Mouse (Mus musculus): Measurements from ENCODE around the gene Hacd4. TPM values are rescaled to one million over a fixed set of nuclear protein-coding genes. Genes with fewer than 3 reads are reported as not detected.

Gene Hacd4
- polyA plus RNA-seq, 1 experiment from 2014 or later = 3.8 TPM

GRCm38 (mm10) chr4:88439669-88440123 is 968 bp upstream of the Hacd4 start:
- DNase-seq (no peak), ATAC-seq (ENCODE audit: low FRiP score, low TSS enrichment) (no peak)
- Histone ChIP-seq H3K4me2 (ENCODE audit: low read length) (no peak overlapping the region), H3K27ac (replicated peaks; ENCODE audit: low read depth, low read length) (no peak overlapping the region), H3K4me3 (replicated peaks; ENCODE audit: low read depth, low read length) (no peak overlapping the region), H3K4me1 (ENCODE audit: control insufficient read depth, insufficient read depth, low read length) (0 out of 2 replicates have a peak, but pooled peaks cover 5% of the 10 kb centered on the region), H3K9me3 (ENCODE audit: control insufficient read depth, low read length) (no peaks in the 10 kb centered on the region), H3K36me3 (ENCODE audit: control insufficient read depth, insufficient read depth, low read length) (no peaks in the 10 kb centered on the region), H3K27me3 (ENCODE audit: control insufficient read depth, insufficient read depth, low read length) (no peaks in the 10 kb centered on the region), H3K9ac (replicated peaks; ENCODE audit: low read length) (no peak overlapping the region)
- 80% methylated on average over 6 of the region's 6 CpGs for WGBS

- H3K9me3 ChIP-seq (ENCODE audit: control insufficient read depth, low read length) = no peaks in the 10 kb centered on the region
- peak overlapping the region; percentile 52 for H3K9ac ChIP-seq (replicated peaks; ENCODE audit: low read length)
- no peaks in the 10 kb centered on the region for H3K27me3 ChIP-seq (ENCODE audit: control insufficient read depth, insufficient read depth, low read length)
- no peak overlapping the region for H3K27ac ChIP-seq (replicated peaks; ENCODE audit: low read depth, low read length)
- H3K4me2 ChIP-seq (ENCODE audit: low read length) = peak overlapping the region; percentile 65
- DNase-seq (no peak), ATAC-seq (ENCODE audit: low FRiP score, low TSS enrichment) (no peak)
- 7% methylated on average over 4 of the region's 4 CpGs for WGBS
- H3K36me3 ChIP-seq (ENCODE audit: control insufficient read depth, insufficient read depth, low read length) = no peaks in the 10 kb centered on the region
- H3K4me1 ChIP-seq (ENCODE audit: control insufficient read depth, insufficient read depth, low read length) = 0 out of 2 replicates have a peak, but pooled peaks cover 5% of the 10 kb centered on the region
- peak overlapping the region; percentile 31 for H3K4me3 ChIP-seq (replicated peaks; ENCODE audit: low read depth, low read length)
These were observed 232 bp upstream of the Hacd4 start for GRCm38 (mm10) chr4:88438990-88439329.

GRCm38 (mm10) chr4:88437917-88438316 is 811 bp downstream of the Hacd4 start:
- Histone ChIP-seq H3K36me3 (ENCODE audit: control insufficient read depth, insufficient read depth, low read length) (no peaks in the 10 kb centered on the region), H3K27me3 (ENCODE audit: control insufficient read depth, insufficient read depth, low read length) (no peaks in the 10 kb centered on the region), H3K9ac (replicated peaks; ENCODE audit: low read length) (no peak overlapping the region), H3K4me1 (ENCODE audit: control insufficient read depth, insufficient read depth, low read length) (0 out of 2 replicates have a peak, but pooled peaks cover 5% of the 10 kb centered on the region), H3K4me2 (ENCODE audit: low read length) (no peak overlapping the region), H3K9me3 (ENCODE audit: control insufficient read depth, low read length) (no peaks in the 10 kb centered on the region), H3K27ac (replicated peaks; ENCODE audit: low read depth, low read length) (no peak overlapping the region), H3K4me3 (replicated peaks; ENCODE audit: low read depth, low read length) (no peak overlapping the region)
- 58% methylated on average over 2 of the region's 2 CpGs for WGBS
- ATAC-seq (ENCODE audit: low FRiP score, low TSS enrichment) = no peak
- DNase-seq = no peak

GRCm38 (mm10) chr4:88437166-88437565 is 1.6 kb downstream of the Hacd4 start:
- Histone ChIP-seq H3K4me1 (ENCODE audit: control insufficient read depth, insufficient read depth, low read length) (0 out of 2 replicates have a peak, but pooled peaks cover 5% of the 10 kb centered on the region), H3K9ac (replicated peaks; ENCODE audit: low read length) (no peak overlapping the region), H3K9me3 (ENCODE audit: control insufficient read depth, low read length) (no peaks in the 10 kb centered on the region), H3K27ac (replicated peaks; ENCODE audit: low read depth, low read length) (no peak overlapping the region), H3K4me2 (ENCODE audit: low read length) (no peak overlapping the region), H3K4me3 (replicated peaks; ENCODE audit: low read depth, low read length) (no peak overlapping the region), H3K36me3 (ENCODE audit: control insufficient read depth, insufficient read depth, low read length) (no peaks in the 10 kb centered on the region), H3K27me3 (ENCODE audit: control insufficient read depth, insufficient read depth, low read length) (no peaks in the 10 kb centered on the region)
- no peak for DNase-seq
- WGBS = 89% methylated on average over 3 of the region's 3 CpGs
- no peak for ATAC-seq (ENCODE audit: low FRiP score, low TSS enrichment)

GRCm38 (mm10) chr4:88436593-88437165 is 2.0 kb downstream of the Hacd4 start:
- no peak overlapping the region for H3K9ac ChIP-seq (replicated peaks; ENCODE audit: low read length)
- 0 out of 2 replicates have a peak, but pooled peaks cover 5% of the 10 kb centered on the region for H3K4me1 ChIP-seq (ENCODE audit: control insufficient read depth, insufficient read depth, low read length)
- ATAC-seq (ENCODE audit: low FRiP score, low TSS enrichment) (no peak), DNase-seq (no peak)
- H3K36me3 ChIP-seq (ENCODE audit: control insufficient read depth, insufficient read depth, low read length) = no peaks in the 10 kb centered on the region
- H3K9me3 ChIP-seq (ENCODE audit: control insufficient read depth, low read length) = no peaks in the 10 kb centered on the region
- H3K27ac ChIP-seq (replicated peaks; ENCODE audit: low read depth, low read length) = no peak overlapping the region
- no peak overlapping the region for H3K4me3 ChIP-seq (replicated peaks; ENCODE audit: low read depth, low read length)
- H3K4me2 ChIP-seq (ENCODE audit: low read length) = no peak overlapping the region
- 94% methylated on average over 6 of the region's 6 CpGs for WGBS
- H3K27me3 ChIP-seq (ENCODE audit: control insufficient read depth, insufficient read depth, low read length) = no peaks in the 10 kb centered on the region

- ATAC-seq (ENCODE audit: low FRiP score, low TSS enrichment) (no peak), DNase-seq (no peak)
- H3K4me1 ChIP-seq (ENCODE audit: control insufficient read depth, insufficient read depth, low read length) = no peaks in the 10 kb centered on the region
- WGBS = 85% methylated on average over 8 of the region's 8 CpGs
- no peak overlapping the region for H3K27ac ChIP-seq (replicated peaks; ENCODE audit: low read depth, low read length)
- no peaks in the 10 kb centered on the region for H3K27me3 ChIP-seq (ENCODE audit: control insufficient read depth, insufficient read depth, low read length)
- H3K9me3 ChIP-seq (ENCODE audit: control insufficient read depth, low read length) = no peaks in the 10 kb centered on the region
- no peak overlapping the region for H3K4me2 ChIP-seq (ENCODE audit: low read length)
- H3K36me3 ChIP-seq (ENCODE audit: control insufficient read depth, insufficient read depth, low read length) = no peaks in the 10 kb centered on the region
- H3K4me3 ChIP-seq (replicated peaks; ENCODE audit: low read depth, low read length) = no peak overlapping the region
- H3K9ac ChIP-seq (replicated peaks; ENCODE audit: low read length) = no peak overlapping the region
These were observed 6.2 kb downstream of the Hacd4 start for GRCm38 (mm10) chr4:88432412-88433024.

GRCm38 (mm10) chr4:88427630-88428239 is 11.0 kb downstream of the Hacd4 start:
- Histone ChIP-seq H3K27me3 (ENCODE audit: control insufficient read depth, insufficient read depth, low read length) (no peaks in the 10 kb centered on the region), H3K4me2 (ENCODE audit: low read length) (no peak overlapping the region), H3K9me3 (ENCODE audit: control insufficient read depth, low read length) (no peaks in the 10 kb centered on the region), H3K27ac (replicated peaks; ENCODE audit: low read depth, low read length) (no peak overlapping the region), H3K4me1 (ENCODE audit: control insufficient read depth, insufficient read depth, low read length) (no peaks in the 10 kb centered on the region), H3K4me3 (replicated peaks; ENCODE audit: low read depth, low read length) (no peak overlapping the region), H3K9ac (replicated peaks; ENCODE audit: low read length) (no peak overlapping the region), H3K36me3 (ENCODE audit: control insufficient read depth, insufficient read depth, low read length) (no peaks in the 10 kb centered on the region)
- DNase-seq (no peak), ATAC-seq (ENCODE audit: low FRiP score, low TSS enrichment) (no peak)
- WGBS = 83% methylated on average over 2 of the region's 2 CpGs

GRCm38 (mm10) chr4:88424563-88424962 is 14.2 kb downstream of the Hacd4 start:
- no peak overlapping the region for H3K4me2 ChIP-seq (ENCODE audit: low read length)
- DNase-seq (no peak), ATAC-seq (ENCODE audit: low FRiP score, low TSS enrichment) (no peak)
- H3K36me3 ChIP-seq (ENCODE audit: control insufficient read depth, insufficient read depth, low read length) = no peaks in the 10 kb centered on the region
- no peaks in the 10 kb centered on the region for H3K9me3 ChIP-seq (ENCODE audit: control insufficient read depth, low read length)
- no peak overlapping the region for H3K9ac ChIP-seq (replicated peaks; ENCODE audit: low read length)
- no peak overlapping the region for H3K27ac ChIP-seq (replicated peaks; ENCODE audit: low read depth, low read length)
- no peaks in the 10 kb centered on the region for H3K27me3 ChIP-seq (ENCODE audit: control insufficient read depth, insufficient read depth, low read length)
- no peaks in the 10 kb centered on the region for H3K4me1 ChIP-seq (ENCODE audit: control insufficient read depth, insufficient read depth, low read length)
- H3K4me3 ChIP-seq (replicated peaks; ENCODE audit: low read depth, low read length) = no peak overlapping the region

GRCm38 (mm10) chr4:88419378-88419777 is 19.4 kb downstream of the Hacd4 start:
- Histone ChIP-seq H3K9ac (replicated peaks; ENCODE audit: low read length) (no peak overlapping the region), H3K27me3 (ENCODE audit: control insufficient read depth, insufficient read depth, low read length) (no peaks in the 10 kb centered on the region), H3K4me1 (ENCODE audit: control insufficient read depth, insufficient read depth, low read length) (no peaks in the 10 kb centered on the region), H3K4me2 (ENCODE audit: low read length) (no peak overlapping the region), H3K4me3 (replicated peaks; ENCODE audit: low read depth, low read length) (no peak overlapping the region), H3K27ac (replicated peaks; ENCODE audit: low read depth, low read length) (no peak overlapping the region), H3K9me3 (ENCODE audit: control insufficient read depth, low read length) (no peaks in the 10 kb centered on the region), H3K36me3 (ENCODE audit: control insufficient read depth, insufficient read depth, low read length) (no peaks in the 10 kb centered on the region)
- ATAC-seq (ENCODE audit: low FRiP score, low TSS enrichment) (no peak), DNase-seq (no peak)
- WGBS = 96% methylated on average over 5 of the region's 5 CpGs

Measured in midbrain, embryonic 14.5 days (tissue).